Mouse (Mus musculus) thymus, adult 2 months (tissue): ENCODE measurements around the gene Bag5.

Source experiments
- CTCF ChIP-seq: fragments of 200-500 bp; IDR thresholded peaks from 2 replicates; pipeline ENCODE4 v1.5.1; 2012; ENCODE audit warnings: mild to moderate bottlenecking, control low read depth, low read length, moderate library complexity, borderline replicate concordance; ENCODE audit not compliant: control insufficient read depth, poor library complexity, insufficient read depth; ENCODE audit errors: extremely low read depth
- POLR2A ChIP-seq: fragments of 200-500 bp; IDR thresholded peaks from 2 replicates; pipeline ENCODE4 v1.6.1; 2012; ENCODE audit warnings: mild to moderate bottlenecking, low read length, control low read depth, moderate library complexity; ENCODE audit not compliant: control insufficient read depth, poor library complexity, insufficient read depth; ENCODE audit errors: extremely low read depth

DNA sequence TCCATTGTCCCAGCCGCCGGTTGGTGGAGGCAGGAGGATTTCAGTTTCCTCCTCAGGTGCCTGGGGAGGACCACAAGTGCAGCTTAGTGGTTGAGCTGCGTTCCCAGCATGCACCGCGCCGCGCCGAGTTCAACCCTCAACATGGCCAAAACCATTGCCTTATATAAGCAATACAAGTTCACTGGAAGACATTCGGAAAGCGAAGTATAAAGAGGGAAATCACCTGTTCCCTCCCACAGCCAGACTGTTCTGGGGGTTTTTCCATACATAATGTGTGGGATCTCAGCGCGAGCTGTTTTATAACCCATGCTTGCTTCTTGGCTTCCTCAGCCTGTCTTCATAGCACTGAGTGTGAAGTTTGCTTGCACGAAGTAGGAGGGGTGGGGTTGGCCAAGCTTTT lies 46.7 kb downstream of the Bag5 start:
- TF ChIP-seq POLR2A (no peak), CTCF (no peak)
